In the genomic region with DNA sequence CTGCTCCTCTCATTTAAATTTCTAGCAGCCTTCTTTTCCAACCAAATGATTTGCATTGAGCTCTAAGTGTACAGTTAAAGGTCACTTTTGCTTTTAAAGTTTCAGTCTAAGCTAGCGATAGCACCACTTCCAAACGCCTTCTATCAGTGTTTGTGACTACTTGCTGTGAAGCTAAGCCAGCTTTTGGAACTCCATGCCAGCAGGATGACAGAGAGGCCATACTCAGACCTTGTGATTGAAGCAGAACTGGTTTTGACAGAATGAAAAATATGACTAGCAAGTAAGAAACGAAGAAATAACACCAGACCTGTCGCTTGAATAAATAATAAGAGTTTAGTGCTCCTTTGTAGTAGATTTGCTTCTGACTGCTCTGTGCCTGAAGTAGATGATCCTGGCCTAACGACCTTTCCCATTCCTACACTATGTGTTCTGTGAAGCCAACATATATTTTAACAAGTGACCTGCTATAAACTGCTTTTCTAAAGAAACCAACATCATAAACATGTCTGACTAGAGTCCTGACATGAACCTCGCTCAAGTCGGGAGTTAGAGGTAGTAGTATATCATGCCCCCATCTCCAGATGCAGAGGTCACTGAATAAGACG, we compare ENCODE assay signal across 26 mouse cellular contexts. TPM values are rescaled to one million over a fixed set of nuclear protein-coding genes. Genes with fewer than 3 reads are reported as not detected.
A peak's percentile ranks its signal among the peaks of the same experiment; 100 is the strongest.
DNase-seq lines count a peak whose midpoint lies in the region; ATAC-seq and TF ChIP-seq lines count a peak whose summit lies in the region.
"Had no signal": no experiment of that assay in that cellular context is flagged by ENCODE, and none has a peak within 500 bp of the region (broad histone marks: within the 10 kb centered on the region; RNA-seq: fewer than 3 reads in every experiment).

No protein-coding gene starts in this region.

- H3K27me3 ChIP-seq in kidney, postnatal 0 days (ENCODE audit: insufficient read depth, low read length): no peaks in the 10 kb centered on the region
- H3K27me3 ChIP-seq: embryonic facial prominence, embryonic 13.5 days; forebrain, embryonic 12.5 days; hindbrain, embryonic 13.5 days; limb, embryonic 13.5 days; liver, embryonic 12.5 days; midbrain, embryonic 12.5 days; neural tube, embryonic 15.5 days had no signal

- 31% methylated on average over 8 of the region's 8 CpGs for WGBS in kidney, postnatal 0 days

- no peaks in the 10 kb centered on the region for H3K4me1 ChIP-seq in kidney, postnatal 0 days (replicated peaks; ENCODE audit: insufficient read depth, low read length)
- H3K4me1 ChIP-seq: embryonic facial prominence, embryonic 13.5 days; forebrain, embryonic 12.5 days; limb, embryonic 13.5 days; liver, embryonic 12.5 days; midbrain, embryonic 12.5 days; neural tube, embryonic 15.5 days had no signal

- H3K36me3 ChIP-seq in kidney, postnatal 0 days (ENCODE audit: insufficient read depth, low read length): no peaks in the 10 kb centered on the region
- H3K36me3 ChIP-seq: embryonic facial prominence, embryonic 13.5 days; forebrain, embryonic 12.5 days; hindbrain, embryonic 13.5 days; limb, embryonic 13.5 days; liver, embryonic 12.5 days; midbrain, embryonic 12.5 days; neural tube, embryonic 15.5 days had no signal

- no peak overlapping the region for H3K4me3 ChIP-seq in kidney, postnatal 0 days (replicated peaks; ENCODE audit: low read depth, low read length)
- H3K4me3 ChIP-seq: embryonic facial prominence, embryonic 13.5 days; erythroblast, embryonic 14.5 days; forebrain, embryonic 12.5 days; hindbrain, embryonic 13.5 days; limb, embryonic 13.5 days; liver, embryonic 12.5 days; midbrain, embryonic 12.5 days; neural tube, embryonic 15.5 days had no signal

- no peak overlapping the region for H3K27ac ChIP-seq in kidney, postnatal 0 days
- H3K27ac ChIP-seq: embryonic facial prominence, embryonic 13.5 days; forebrain, embryonic 12.5 days; hindbrain, embryonic 13.5 days; limb, embryonic 13.5 days; liver, embryonic 12.5 days; midbrain, embryonic 12.5 days; neural tube, embryonic 15.5 days had no signal

- no peak overlapping the region for H3K9ac ChIP-seq in kidney, postnatal 0 days (ENCODE audit: low read depth, low read length)
- H3K9ac ChIP-seq: embryonic facial prominence, embryonic 13.5 days; forebrain, embryonic 12.5 days; hindbrain, embryonic 13.5 days; limb, embryonic 13.5 days; liver, embryonic 12.5 days; midbrain, embryonic 12.5 days; neural tube, embryonic 15.5 days had no signal

- no peaks in the 10 kb centered on the region for H3K9me3 ChIP-seq in kidney, postnatal 0 days (replicated peaks; ENCODE audit: low read length)
- H3K9me3 ChIP-seq: embryonic facial prominence, embryonic 13.5 days; forebrain, embryonic 12.5 days; hindbrain, embryonic 13.5 days; limb, embryonic 13.5 days; liver, embryonic 12.5 days; midbrain, embryonic 12.5 days; neural tube, embryonic 15.5 days had no signal

- no peak overlapping the region for H3K4me2 ChIP-seq in kidney, postnatal 0 days (ENCODE audit: low read length)
- H3K4me2 ChIP-seq: embryonic facial prominence, embryonic 13.5 days; forebrain, embryonic 12.5 days; hindbrain, embryonic 13.5 days; limb, embryonic 13.5 days; liver, embryonic 12.5 days; midbrain, embryonic 12.5 days; neural tube, embryonic 15.5 days had no signal

- ATAC-seq in kidney, postnatal 0 days (replicated peaks; ENCODE audit: low FRiP score, low read depth): peak; percentile 54
- ATAC-seq: liver, embryonic 12.5 days had no signal

- DNase-seq in adrenal gland, postnatal 10 days: peak; percentile 39
- no peak for DNase-seq in adrenal gland, adult 8-10 months
- DNase-seq in heart, adult 8-10 months (ENCODE audit: low spot score): peak; percentile 6
- no peak for DNase-seq in heart, adult 11 months
- DNase-seq in kidney, postnatal 0 days (ENCODE audit: low spot score): peak; percentile 79
- no peak for DNase-seq in kidney, adult 8-10 months
- DNase-seq in ES-CJ7 (ENCODE audit: low read depth, low spot score): peak; percentile 3
- DNase-seq: cerebellum, adult 11 months; cerebellum, postnatal 36 days; embryo, embryonic 11 days; gastrocnemius, postnatal 25 days; kidney, adult 2 months; layer of hippocampus, postnatal 36 days; lung, adult 2 months; thymus, adult 2 months; thymus, postnatal 4 days had no signal

- no peak for TF ChIP-seq CTCF in kidney, postnatal 0 days (IDR thresholded peaks at IDR 0.05; ENCODE audit: low read depth)

RNA-seq across cellular contexts. Expression of gene Pak7, which starts 38.0 kb away (rescaled TPM):
- under 1 TPM; 0.30 to 0.42 TPM for total RNA-seq in adrenal gland, postnatal 10 days (2021)
- total RNA-seq in adrenal gland, adult 8-10 months (2022): under 1 TPM in 3 of 4 experiments, not detected in 1; 0.08 to 0.22 (median 0.17) TPM
- under 1 TPM; 0.11 to 0.44 (median 0.23) TPM for total RNA-seq in heart, adult 8-10 months (2022)
- polyA plus RNA-seq in kidney, postnatal 0 days (2015; fragmentation: Nextera tagmentation; extraction: Ambion mirVana): 0.34 and 0.66 TPM in 2 replicates
- total RNA-seq: gastrocnemius, postnatal 25 days; megakaryocyte, adult 5-6 weeks had no signal
- polyA plus RNA-seq: kidney, adult 2 months; small intestine, adult 2 months; thymus, adult 2 months had no signal

Comparison
In these comparisons a context has a peak if more than half of its experiments do, and no peak if none do; other contexts are left out.
1. DNase-seq: peak in adrenal gland, postnatal 10 days (single experiment), heart, adult 8-10 months (single experiment), kidney, postnatal 0 days (single experiment) and ES-CJ7 (single experiment); none in adrenal gland, adult 8-10 months (single experiment), heart, adult 11 months (single experiment) and kidney, adult 8-10 months (0 of 2).